Mouse (Mus musculus) urinary bladder, postnatal 14 days (tissue): ENCODE data around the gene Olfr1301.

Experiments used
- DNase-seq: peaks from one replicate; pipeline ENCODE4 v3.0.0; 2021; ENCODE audit warnings: low spot score

The Olfr1301 gene

GRCm38 (mm10) chr2:111750706-111751105 lies at the start of gene Olfr1301:
Gene Olfr1301 (plus strand): TSS chr2:111751006.
- DNase-seq, result no peak

DNA sequence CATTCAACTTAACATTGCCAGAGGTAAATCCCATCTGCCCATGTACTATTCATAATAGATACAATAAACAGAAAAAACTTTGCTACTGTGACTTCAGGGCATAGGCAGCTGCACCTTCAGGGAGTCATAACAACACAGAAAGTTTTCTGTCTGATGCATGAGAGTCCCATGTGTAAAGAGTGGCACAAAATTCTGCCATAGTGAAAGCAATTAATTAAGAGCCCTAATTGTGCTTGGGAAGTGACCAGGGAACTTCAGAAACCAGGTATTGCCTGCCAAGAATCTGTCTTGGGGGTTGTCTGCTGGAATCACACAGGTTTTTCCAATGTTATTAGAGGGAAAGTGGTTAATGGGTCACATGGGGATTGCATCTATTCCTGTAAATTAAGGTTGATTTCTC lies 24.1 kb upstream of the Olfr1301 start:
- no peak for DNase-seq

GRCm38 (mm10) chr2:111777129-111777528 lies 26.3 kb downstream of the Olfr1301 start, which contains the start of gene Olfr1302:
Gene Olfr1302 (plus strand): TSS chr2:111777429.
- no peak for DNase-seq
